Mouse (Mus musculus): ENCODE measurements around the gene Pomp.

Gene Pomp

DNA sequence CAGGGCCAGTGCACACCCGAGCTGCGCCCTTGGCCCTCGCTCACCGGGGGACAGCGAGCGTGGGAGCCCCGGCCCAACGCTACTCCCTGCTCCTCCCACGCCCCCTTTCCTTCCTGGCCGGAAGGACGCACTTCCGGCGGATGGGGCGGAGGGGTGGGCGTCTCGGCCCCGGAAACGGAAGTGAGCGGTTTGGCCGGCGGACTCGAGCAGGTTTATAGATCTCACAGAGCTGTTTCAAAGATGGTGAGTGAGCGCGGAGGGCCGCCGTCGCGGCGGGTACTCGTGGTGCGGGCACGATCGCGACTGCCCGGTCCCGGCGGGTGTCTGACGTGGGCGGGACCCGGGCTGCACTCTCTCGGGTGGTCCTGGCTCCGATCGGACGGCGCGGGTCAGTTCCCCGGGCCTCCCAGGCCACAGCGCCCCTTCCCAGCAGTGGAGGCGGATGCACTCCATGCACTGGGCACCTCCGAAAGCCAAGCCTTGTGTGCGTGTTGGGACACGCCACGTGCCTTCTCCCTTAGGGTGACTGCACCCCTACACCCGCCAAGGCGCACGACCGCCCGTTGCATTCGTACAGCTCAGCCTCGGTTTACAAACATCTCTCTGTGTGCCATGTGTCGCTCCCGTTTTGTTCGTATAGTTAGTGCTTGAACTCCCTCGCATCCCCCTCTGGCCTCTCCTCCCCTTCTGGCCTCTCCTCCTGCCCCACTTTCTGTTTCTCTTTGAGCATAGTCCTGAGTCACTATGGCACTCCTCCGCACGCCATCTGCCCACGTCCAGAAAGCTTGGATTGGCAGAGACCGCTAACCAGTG is at the start of gene Pomp:
TSS of gene Pomp (plus strand) at position 13 of the 813 bp plus-strand sequence.
- DNase-seq: peak; percentile 95

DNA sequence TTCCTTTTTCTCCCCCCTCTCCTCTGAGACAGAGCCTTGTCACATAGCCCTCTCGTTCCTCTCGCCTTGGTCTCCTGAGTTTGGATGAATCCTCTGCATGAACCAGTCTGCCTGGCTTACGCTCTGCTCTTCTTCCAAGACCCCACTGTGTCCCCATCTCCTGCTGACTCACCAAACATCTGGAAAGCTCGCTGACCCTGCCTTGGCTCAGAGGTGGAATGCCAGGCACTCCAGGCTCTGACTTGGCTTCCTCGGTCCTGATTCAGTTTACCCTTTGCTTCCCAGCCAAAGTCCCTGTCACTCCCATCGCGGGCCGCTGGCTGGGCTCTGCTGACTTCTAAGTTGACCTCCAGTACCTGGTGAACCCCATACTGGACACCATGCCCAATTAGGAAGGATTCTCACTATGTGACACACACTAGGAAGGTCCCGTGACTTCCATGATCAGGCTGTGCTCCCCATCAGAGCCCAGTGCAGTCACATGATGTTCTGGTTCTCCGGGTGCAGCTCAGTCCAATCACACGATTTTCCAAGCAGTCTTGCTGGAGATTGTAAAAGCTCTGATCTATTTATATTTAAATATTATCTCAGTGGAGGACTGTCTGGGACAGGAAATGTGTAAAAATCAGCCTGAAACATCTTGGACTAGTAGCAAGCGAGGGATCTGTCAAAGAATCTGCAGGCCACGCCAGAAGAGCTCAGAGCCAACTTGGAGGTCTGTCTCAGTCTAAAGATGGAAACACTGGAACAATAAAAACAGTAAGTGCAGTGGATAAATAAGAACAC is 47.8 kb upstream of the Pomp start:
- no peak for DNase-seq

DNA sequence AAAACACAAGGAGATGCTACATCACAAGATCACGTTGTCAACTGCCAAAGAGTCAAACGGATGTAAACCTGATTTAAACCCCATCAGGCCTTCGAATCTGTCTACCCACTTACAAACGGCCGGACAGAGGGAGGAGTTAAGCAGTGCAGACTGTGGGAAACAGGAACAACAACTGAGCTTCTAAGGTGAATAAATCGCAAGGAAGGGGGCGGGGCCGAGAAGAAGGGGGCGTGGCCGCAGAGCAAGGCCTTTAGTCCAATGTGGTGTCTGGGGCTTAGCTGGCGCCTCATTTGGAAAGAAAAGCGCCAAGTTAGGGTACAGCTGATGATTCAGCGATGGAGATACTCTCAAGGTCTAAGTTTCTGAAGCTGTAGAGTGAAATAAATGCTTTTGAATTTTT is 45.3 kb upstream of the Pomp start:
- no peak for DNase-seq

DNA sequence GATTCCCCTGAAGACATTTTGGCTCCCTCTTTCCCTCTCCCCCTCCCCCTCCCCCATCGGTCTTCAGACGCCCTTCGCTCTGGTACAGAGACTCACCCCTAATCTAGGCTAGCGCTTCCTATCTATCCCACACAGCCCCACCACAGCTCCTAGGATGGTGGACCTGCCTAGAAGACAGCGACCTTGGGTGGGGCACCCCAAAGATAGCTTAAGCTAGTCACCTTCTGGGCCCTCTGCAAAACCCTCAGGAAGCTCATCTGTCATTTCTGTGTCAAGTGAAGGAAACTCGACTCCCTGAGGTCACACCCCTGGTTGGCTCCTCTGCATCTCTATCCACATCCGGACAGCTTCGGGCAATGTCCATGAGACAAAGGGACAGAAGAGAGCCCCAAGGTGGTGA is 44.7 kb upstream of the Pomp start:
- DNase-seq: no peak

DNA sequence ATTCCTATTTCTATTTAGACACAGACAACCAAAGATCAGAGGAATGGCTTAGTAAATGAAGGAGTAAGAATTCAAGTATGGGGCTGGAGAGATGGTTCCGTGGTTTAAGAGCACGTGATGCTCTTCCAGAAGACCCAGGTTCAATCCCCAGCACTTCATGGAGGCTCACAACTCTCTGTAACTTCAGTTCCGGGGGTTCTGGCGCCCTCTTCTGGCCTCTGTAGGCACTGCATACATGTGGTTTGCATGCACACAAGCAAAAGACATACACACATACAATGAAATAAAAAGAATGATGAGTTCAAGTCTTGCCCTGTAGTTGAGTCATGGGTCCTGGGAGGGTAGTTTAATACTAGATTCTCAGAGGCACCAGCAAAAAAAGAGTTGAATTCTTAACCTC is 43.8 kb upstream of the Pomp start:
- no peak for DNase-seq

DNA sequence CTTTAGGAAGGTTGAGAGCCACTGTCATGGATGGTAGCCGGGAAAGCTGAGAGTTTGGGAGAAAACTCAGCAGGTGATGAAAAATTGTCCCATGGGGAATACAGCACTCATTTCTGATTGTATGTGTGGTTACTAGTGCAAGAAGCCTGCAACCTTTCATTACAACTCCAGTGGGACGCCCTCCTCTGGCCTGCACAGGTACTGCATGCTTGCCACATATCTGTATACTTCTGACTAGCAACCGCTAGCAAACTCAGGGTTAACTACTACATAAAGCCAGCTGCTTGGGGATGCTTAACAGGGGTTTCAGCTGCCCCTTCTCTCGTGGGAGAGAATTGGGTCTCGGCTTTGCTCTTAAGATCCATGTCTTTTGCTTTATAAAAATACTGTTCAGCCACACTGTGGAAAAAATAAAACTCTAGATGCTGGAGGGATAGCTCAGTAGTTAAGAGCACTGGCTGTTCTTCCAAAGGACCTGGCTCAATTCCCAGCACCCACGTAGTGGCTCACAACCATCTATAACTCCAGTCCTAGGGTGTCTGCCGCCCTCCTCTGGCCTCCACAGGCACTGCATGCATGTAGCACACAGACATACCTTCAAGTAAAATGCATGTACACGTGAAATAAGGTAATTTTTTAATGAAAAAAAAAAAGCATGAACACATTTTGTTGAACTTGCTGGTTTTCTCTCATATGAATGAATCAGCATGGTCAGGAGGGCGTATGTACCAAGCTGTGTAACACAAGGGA is 42.3 kb upstream of the Pomp start:
- no peak for DNase-seq

DNA sequence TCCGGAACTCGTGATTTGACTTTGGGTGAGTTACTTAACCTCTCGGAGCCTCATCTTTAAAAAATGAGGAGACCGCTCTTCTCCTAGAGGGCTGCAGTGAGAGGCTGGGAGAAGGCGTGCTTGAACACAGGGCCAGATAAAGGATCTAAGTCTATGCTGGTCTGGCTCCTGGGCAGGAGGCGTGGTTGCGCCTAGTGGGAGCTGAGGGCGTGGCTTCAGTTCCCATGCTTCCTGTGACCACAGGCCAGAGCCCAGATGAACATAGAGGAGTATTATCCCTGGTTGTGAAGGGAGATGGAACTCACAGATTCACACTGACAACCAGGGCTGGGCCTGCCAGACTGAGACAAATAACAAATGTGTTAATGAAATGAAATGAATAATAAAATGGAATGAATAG is 41.4 kb upstream of the Pomp start:
- DNase-seq: no peak

DNA sequence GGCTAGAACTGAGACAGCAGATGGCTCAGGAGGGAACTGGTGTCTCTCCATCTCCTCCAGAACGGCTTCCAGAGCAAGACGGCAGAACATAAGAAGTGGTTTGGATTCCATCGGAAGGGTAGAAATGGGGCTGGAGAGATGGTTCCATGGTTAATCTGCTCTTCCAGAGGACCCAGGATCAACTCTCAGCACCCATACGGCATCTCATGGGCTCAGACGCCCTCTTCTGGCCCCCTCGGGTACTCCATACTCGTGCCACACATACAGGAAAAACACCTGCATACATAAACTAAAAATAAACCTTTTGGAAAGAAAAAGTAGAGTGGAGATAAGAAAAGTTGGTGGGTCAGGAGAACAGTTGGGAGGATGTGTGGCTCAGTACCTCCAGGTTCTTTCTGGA is 40.4 kb upstream of the Pomp start:
- no peak for DNase-seq

DNA sequence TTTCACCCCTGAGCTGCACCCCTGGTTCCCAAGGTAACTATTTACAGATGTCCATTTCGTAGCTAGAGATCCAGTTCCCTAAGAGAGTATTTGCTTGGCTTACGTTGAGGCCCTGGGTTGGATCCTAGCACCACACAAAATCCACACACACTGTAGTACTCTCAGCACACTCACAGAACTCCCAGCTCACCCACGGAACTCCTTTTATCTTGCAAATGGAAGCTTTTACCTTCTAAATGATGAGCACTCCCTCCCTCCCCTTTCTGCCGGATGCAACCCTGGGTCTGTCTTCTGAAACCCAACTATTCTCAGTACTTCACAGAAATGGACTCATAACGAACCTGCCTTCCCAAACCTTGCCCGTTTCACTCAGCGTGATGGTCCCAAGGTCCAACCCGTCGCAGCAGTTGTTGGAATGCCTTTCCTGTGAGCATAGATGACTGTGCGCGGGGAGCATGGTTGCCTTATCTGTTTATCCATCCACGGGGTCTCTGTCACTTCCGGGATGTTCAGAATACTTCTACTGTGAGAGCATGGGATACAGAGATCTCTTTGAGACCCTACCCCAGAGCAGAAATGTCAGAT is 36.1 kb upstream of the Pomp start:
- no peak for DNase-seq

DNA sequence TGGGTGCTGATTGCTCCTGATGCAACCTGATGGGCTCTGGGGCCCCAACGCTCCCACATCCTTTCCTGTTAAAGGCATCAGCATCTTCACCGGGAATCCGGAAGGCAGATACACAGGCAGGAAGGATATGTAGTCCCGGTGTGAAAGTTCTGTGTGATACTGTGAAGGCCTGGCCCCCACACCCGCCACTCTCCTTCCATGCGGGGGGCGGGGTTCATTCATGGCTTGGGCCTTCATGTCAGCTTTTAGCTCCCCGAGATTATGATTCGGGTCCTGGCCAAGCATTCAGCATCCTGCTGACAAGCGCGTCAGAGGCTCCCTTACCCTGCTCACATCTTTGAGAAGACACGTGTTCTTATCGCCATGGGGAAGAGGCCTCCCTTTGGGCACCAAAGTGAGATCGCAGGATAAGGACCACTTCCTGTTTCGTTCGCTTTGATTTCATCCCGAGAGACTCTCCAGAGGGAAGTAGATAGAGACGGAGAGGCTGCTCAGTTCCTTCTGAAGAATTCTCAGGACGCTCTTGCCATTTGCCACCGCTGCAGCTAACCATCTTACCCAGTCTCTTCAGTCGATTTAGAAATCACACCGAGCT is 34.8 kb upstream of the Pomp start:
- DNase-seq: no peak

DNA sequence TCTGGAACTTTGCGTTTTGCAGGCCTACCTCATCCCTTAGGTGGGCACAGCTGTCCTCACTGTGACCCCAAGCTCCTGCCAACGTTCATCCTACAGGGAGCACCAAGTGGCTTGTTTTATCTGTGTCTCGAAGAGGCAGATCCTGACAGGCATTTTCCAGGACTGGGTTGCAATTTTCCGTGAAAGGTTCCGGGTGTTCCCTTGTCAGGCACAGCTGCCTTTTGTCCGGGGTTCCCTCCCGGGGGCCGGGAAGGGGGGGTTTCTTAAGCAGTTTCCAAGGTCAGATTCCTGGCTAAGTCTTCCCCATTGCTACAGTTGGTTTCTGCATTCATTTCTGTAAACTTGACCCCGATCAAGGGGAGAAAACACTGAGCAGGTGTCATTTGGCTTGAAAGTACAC is 34.2 kb upstream of the Pomp start:
- no peak for DNase-seq

DNA sequence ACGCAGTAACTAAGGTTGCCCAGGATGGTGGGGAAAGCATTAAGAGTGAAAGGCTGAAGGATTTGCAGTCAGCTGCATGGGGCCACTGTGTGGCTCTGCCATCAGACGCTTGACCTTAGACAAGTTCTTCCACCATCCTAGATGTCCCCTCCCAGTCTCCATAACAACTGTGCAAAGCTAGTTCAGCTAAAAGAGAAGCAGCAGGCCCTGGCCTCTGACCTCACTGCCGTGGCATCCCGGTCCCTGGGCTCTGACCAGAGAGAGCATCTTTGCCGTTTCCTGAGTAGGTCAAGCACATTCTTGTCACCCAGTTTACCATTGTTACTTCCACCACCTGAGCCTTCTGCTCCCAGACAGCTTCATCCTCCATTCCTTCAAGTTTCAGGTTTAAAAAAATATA is 33.7 kb upstream of the Pomp start:
- no peak for DNase-seq

DNA sequence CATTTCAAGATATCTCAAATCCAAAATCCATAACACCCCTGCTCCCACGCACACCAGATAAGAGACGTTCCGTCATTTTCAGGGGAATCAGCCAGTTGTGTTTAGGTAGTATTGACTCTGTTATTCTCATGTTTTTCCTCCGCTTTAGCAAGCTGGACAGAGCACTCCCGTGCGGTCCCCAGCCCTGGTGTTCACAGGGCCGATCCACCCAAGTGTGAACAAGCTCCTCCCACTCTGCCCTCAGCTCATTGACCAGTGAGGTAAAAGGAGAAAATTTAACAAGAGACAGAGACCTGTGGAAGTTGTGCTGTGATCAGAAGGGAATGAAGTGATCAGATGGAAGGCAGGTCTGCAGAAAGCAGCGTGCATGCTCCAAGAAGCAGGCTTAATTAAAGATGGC is 31.4 kb upstream of the Pomp start:
- no peak for DNase-seq

DNA sequence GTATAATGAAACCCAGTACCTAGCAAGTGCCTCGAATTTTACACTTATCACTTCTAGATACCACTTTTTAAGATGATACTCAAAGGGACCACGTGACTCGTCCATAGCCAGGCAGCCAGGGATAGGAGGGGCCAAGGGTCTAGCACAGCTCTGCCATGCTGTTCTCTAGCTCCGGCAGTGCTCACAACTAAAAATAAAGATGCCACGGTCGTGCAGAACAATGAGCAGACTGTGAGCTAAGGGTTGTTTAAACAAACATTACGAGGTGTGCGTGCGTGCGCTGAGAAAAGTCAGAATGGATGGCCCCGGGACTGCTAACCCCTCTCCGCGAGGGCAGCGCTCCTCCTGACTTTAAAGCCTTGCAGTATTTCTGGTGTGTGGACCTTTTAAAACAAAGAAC is 27.4 kb upstream of the Pomp start:
- peak; percentile 18 for DNase-seq

DNA sequence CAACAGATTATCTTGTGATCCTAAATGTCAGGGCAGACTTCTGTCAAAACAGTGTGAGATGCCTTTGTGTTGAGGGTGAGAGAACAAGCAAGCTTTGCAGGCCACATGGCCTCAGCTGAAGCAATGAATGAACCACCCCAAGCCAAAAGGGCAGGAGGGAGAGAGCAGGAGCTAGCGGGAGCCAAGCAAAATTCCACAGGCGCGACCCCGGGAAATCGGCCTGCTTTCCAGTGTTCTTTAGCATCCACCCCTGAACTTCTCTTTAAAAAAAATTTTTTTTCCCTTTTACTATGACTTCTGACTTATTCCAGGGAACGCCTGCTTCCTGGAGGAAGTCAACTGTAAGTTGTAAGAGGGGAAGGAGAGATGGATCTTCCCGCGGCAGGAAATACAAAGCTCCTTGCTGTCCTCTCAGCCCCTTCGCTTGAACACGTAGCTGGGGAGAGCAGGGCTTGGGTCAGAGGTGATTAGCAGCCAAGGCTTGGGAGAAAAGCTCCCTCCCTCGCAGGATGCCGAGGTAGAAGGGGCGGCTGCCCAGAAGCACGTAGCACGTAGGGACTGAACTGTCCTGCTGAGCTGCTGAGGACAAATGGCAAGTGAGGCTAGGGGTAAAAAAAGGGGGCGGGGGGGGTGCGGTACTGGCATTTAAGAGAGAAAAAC is 25.3 kb upstream of the Pomp start:
- DNase-seq: peak; percentile 59

DNA sequence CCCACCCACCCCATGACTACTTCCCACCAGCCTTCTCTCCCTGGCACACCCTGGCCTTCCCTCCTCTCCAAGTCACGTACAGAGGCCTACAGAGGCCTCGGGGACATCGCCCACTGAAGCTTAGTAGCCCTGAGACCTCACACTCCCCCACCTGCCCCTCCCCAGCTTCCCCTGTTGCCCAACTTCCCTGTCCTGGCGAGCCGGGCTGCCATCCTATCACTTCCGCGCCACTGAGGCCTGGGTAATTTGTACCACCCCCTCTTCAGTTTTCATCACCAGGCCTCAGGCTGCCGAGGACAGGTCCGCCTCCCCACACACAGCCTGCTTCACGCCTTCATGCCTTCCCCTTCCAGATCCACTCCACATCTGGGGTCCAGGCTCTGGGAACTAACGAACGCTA is 20.8 kb upstream of the Pomp start:
- DNase-seq: no peak

DNA sequence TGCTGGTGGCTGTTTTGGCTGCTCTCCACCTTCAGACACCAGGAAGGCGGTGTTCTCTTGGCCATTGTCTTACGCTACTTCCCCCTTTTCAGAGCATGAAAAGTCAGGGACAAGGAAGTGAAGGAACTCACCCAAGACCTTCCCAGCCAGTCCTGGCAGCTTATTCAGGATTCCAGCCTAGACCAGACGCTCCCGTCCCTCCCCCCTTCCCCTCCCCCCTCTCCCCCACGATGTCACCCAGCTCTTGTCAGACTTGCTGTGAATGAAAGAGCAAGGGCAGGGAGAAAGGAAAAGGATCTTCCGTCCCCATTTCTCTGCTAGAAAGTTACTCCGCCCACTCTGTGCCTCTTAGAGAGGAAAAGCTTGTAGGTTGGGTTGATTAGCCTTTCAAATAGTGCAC is 16.9 kb upstream of the Pomp start:
- DNase-seq: no peak

DNA sequence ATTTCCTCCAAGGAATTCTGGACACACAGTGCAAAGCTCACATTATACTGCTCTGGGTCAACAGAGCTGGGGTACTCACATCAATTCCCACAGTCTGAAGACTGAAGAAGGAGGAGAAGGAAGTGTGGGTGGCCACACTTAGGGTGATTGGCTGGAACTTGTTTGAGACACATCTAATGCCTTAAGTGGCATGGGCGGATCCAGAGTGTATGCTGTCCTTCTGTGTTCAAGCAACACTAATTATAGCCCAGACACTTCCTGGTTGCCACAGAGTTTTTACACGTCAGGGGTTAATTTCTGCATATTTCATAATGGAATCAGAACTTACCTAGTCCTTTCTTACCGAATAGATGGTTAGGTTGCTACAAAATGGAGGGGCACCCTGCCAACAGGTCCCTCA is 14.9 kb upstream of the Pomp start:
- DNase-seq: no peak

DNA sequence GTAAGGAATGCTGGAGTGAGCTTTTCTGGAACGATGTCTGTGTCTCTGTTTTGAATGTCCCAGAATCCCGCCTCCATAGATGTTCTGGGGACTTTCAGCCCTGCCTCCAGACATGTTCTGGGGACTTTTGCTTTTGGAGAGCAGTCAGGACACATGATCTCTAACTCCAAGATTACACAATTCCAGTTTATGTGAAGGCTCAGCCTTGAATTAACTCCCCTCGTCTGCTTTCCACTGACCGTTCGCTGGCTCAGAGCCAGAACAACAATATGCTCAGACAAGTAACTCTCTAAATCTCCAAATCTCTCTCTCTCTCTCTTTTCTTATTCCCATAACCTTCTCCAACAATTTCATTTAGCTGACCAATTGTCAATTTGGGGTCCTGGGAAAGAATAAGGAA is 12.9 kb upstream of the Pomp start:
- no peak for DNase-seq

DNA sequence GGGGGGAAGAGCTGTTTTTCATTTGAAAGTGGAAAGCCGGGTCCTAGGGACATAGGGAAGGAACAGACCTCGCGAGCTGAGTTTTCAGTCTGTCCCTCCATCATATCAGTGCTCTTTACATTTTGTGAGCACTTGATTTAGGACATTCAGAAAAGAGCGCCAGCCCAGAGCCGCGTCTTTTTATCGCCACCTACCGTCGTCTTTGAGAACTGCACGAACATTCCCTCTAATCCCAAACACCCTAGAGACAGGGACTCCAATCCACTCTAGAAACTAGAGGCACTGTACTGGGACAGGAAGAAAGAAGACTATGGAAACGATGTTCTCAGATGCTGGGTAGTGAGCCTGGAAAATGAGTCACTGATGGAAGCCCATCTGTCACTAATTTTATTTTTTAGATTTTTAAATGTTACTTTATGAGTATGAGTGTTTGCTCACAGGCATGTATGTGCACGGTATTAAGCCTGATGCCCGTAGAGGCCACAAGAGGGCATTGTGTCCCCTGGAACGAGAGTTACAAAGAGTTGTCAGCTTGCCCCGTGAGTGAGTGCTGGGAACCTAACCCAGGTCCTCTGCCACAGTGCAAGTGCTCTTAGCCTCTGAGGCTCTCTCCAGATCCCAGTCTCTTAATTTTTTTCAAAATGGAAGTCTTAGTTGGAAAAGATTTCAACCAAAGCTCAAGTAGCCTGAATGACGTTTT is 11.9 kb upstream of the Pomp start:
- DNase-seq: peak; percentile 79

DNA sequence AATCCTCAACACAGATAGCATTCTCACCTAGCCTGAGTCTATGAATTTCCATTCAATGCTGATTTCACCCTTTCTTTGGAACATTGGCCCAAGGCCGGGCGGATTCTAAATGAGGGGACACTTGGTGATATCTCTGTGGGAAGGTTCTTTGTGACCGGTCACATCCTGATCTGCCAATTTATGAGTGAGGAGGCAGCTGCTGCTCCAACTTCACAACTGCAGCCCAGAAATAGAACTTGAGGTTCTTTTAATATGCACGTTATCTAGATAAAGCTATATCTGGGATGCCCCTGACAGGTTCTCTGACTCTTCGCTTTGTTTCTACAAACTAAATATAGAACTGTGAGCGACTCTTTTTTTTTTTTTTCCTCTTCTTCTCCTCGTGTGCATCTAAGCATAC is 10.1 kb upstream of the Pomp start:
- no peak for DNase-seq

DNA sequence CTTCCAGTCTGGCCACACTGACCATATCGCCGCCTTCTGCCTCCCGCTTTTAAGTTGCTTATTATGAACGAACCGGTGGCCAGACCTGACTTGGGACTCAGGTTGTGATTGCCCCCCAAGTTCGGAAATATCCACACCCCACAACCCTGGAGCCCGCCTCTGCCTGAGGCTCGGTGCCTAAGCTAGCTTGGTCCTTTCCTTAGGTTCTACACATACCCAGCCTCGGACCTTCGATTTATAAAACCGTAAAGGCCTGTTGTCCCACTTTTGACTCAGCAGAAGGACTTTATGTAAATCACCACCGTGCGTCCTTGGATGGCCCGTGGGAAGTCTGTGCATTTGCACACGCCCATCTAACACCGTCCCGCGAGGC is 199 bp upstream of the Pomp start:
- peak; percentile 9 for DNase-seq

All from embryo, embryonic 11 days (tissue).